Mouse (Mus musculus): ENCODE data around the gene Hist1h2bb. TPM values are rescaled to one million over a fixed set of nuclear protein-coding genes. Genes with fewer than 3 reads are reported as not detected.
A peak's percentile ranks its signal among the peaks of the same experiment; 100 is the strongest.
"Not testable (repeated sequence)": the region's sequence is repeated elsewhere in the genome, so short reads cannot be mapped to it uniquely, and the experiment has no call there.

Hist1h2bb gene
- polyA plus RNA-seq, 1 experiment from 2014 or later, result 2.9 TPM

GRCm38 (mm10) chr13:23768834-23769397, 22.4 kb downstream of the Hist1h2bb start:
- Histone ChIP-seq H3K4me1 (peaks cover 12% of the 10 kb centered on the region), H3K9me3 (no peaks in the 10 kb centered on the region), H3K4me3 (no peak overlapping the region), H3K27ac (no peak overlapping the region), H3K27me3 (ENCODE audit: insufficient read depth, poor library complexity, severe bottlenecking) (no peaks in the 10 kb centered on the region), H3K36me3 (no peaks in the 10 kb centered on the region)
- 47% methylated on average over 5 of the region's 5 CpGs for WGBS
- no peak for DNase-seq (ENCODE audit: low spot score)

DNA sequence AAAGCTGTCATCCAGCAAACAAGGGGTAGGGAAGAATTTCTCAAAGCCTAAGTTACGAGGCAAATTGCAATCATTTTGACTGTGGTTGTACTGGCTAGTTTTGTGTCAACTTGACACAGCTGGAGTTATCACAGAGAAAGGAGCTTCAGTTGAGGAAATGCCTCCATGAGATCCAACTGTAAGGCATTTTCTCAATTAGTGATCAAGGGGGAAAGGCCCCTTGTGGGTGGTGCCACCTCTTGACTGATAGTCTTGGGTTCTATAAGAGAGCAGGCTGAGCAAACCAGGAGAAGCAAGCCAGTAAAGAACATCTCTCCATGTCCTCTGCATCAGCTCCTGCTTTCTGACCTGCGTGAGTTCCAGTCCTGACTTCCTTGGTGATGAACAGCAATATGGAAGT, 23.1 kb downstream of the Hist1h2bb start, which contains the start of gene Trim38:
TSS of gene Trim38 (plus strand) at position 301 of the 400 bp plus-strand sequence.
- 85% methylated on average over 2 of the region's 2 CpGs for WGBS
- not testable (repeated sequence) for H3K4me3 ChIP-seq; H3K9me3 ChIP-seq; H3K36me3 ChIP-seq; H3K27me3 ChIP-seq (ENCODE audit: insufficient read depth, poor library complexity, severe bottlenecking); H3K27ac ChIP-seq; DNase-seq (ENCODE audit: low spot score); H3K4me1 ChIP-seq

DNA sequence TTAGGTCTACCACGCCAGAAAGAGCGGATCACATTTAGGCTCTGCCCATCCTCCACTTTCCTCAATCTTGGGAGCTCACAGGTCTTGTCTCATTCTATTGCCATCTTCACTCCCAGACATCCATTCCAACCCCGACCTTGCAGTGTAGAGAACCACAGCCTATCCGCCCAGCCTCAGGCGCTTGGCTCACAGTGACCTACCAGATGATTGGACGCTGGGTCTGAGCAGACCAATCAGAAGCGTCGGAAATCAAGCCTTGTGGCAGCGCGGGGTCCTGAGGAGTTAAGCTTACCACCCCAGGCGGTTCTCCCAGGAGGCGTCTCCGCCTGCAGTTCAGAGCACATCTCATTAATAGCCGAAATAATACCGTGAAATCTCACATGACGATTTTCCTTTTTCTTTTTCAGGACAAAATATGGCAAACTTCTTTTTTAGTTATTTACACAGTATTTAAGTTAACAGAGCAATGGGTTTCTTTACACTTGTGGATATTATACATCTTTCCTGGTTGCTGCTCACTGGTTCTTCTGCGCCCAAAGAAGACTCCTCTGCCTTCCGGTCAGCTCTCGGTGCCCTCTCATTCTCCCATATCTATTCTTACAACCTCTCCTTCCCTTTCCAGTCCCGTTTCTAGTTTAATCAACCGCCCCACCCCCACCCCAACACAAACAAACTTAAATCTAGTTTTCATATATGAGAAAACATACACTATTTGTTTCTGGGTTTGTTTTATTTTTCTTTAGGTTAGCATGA, 26.2 kb downstream of the Hist1h2bb start:
- 12% methylated on average over 21 of the region's 21 CpGs for WGBS
- peak; percentile 93 for DNase-seq (ENCODE audit: low spot score)
- H3K27ac ChIP-seq, result peak overlapping the region; percentile 67
- H3K4me1 ChIP-seq, result peaks cover 7% of the 10 kb centered on the region; the same call in 1 of the 2 replicates
- H3K36me3 ChIP-seq, result no peaks in the 10 kb centered on the region
- H3K4me3 ChIP-seq, result peak overlapping the region; percentile 47
- H3K27me3 ChIP-seq (ENCODE audit: insufficient read depth, poor library complexity, severe bottlenecking), result no peaks in the 10 kb centered on the region
- no peaks in the 10 kb centered on the region for H3K9me3 ChIP-seq

DNA sequence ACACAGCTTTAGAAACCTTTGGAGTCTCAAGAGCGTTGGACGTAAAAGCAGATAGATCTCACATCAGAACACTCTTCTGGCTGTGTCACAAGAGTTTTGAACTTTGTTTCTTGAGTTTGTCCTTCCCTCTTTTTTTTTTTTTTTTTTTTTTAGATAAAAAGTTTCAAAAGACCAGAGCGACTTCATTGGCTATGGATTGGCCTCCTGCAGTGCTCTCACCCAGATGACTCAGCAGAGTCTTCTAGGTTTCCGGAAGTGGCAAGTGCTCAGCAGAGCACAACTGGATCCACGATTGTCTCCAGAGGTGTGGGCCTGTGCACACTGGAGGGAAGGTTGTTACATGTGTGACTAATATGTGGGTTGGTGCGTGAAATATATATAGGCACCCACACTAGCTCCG, 31.8 kb downstream of the Hist1h2bb start:
- no peaks in the 10 kb centered on the region for H3K27me3 ChIP-seq (ENCODE audit: insufficient read depth, poor library complexity, severe bottlenecking)
- no peak for DNase-seq (ENCODE audit: low spot score)
- no peak overlapping the region for H3K4me3 ChIP-seq
- H3K27ac ChIP-seq, result no peak overlapping the region
- WGBS, result 91% methylated on average over 7 of the region's 7 CpGs
- H3K9me3 ChIP-seq, result no peaks in the 10 kb centered on the region
- no peaks in the 10 kb centered on the region for H3K36me3 ChIP-seq
- no peaks in the 10 kb centered on the region for H3K4me1 ChIP-seq

GRCm38 (mm10) chr13:23779025-23779424, 32.5 kb downstream of the Hist1h2bb start:
- DNase-seq (ENCODE audit: low spot score), result no peak
- WGBS, result 57% methylated on average over 4 of the region's 4 CpGs
- no peaks in the 10 kb centered on the region for H3K36me3 ChIP-seq
- H3K4me1 ChIP-seq, result no peaks in the 10 kb centered on the region
- H3K9me3 ChIP-seq, result no peaks in the 10 kb centered on the region
- H3K4me3 ChIP-seq, result no peak overlapping the region
- H3K27ac ChIP-seq, result no peak overlapping the region
- no peaks in the 10 kb centered on the region for H3K27me3 ChIP-seq (ENCODE audit: insufficient read depth, poor library complexity, severe bottlenecking)

DNA sequence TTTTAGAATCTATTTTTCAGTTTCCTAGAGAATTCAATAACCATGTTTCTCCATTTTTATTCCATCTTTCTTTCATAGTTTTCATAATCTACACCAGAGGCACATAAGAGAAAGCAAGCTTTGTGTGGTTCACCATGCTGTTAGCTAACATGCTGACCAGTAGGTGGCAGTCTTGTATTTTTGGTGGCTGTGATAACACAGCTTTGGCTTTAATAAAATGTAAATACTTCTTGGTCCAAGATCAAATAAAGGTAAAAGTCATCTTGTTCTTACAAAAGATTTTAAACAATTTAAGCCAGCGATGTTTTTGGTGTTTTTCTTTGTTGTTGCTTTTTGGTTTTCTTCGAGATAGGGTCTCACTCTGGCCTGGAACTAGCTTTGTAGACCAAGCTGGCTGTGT, 46.0 kb downstream of the Hist1h2bb start:
- no peaks in the 10 kb centered on the region for H3K4me1 ChIP-seq
- no peak for DNase-seq (ENCODE audit: low spot score)
- no peak overlapping the region for H3K4me3 ChIP-seq
- 36% methylated on average over 2 of the region's 2 CpGs for WGBS
- no peak overlapping the region for H3K27ac ChIP-seq
- H3K36me3 ChIP-seq, result no peaks in the 10 kb centered on the region
- no peaks in the 10 kb centered on the region for H3K9me3 ChIP-seq
- no peaks in the 10 kb centered on the region for H3K27me3 ChIP-seq (ENCODE audit: insufficient read depth, poor library complexity, severe bottlenecking)

Small RNA genes within 50 kb of the gene (microRNA-seq; reads per million reads assigned to microRNA genes)
- gene Gm44314, result not detected
- gene Gm44484, result not detected

Other genes with a start within 250 kb of the Hist1h2bb start
- 2.5 and 2.8 TPM in 2 replicates for gene Hist1h4h, start 215.7 kb upstream of the Hist1h2bb start, polyA plus RNA-seq (2016; fragmentation: Nextera tagmentation; extraction: Ambion mirVana)
- 1.7 and 4.9 TPM in 2 replicates for gene Hist1h2af, start 212.8 kb upstream of the Hist1h2bb start, polyA plus RNA-seq (2016; fragmentation: Nextera tagmentation; extraction: Ambion mirVana)
- 3.2 and 3.5 TPM in 2 replicates for gene Hist1h3g, start 211.3 kb upstream of the Hist1h2bb start, polyA plus RNA-seq (2016; fragmentation: Nextera tagmentation; extraction: Ambion mirVana)
- 0.22 and 0.73 TPM in 2 replicates for gene Hist1h2bh, start 203.3 kb upstream of the Hist1h2bb start, polyA plus RNA-seq (2016; fragmentation: Nextera tagmentation; extraction: Ambion mirVana)
- gene Hist1h3f, start 202.7 kb upstream of the Hist1h2bb start, polyA plus RNA-seq (2016; fragmentation: Nextera tagmentation; extraction: Ambion mirVana), result 0.31 and 0.99 TPM in 2 replicates
- 0.51 TPM in 1 of 2 replicates, not detected in the other for gene Hist1h4f, start 195.1 kb upstream of the Hist1h2bb start, polyA plus RNA-seq (2016; fragmentation: Nextera tagmentation; extraction: Ambion mirVana)
- 0.17 and 0.36 TPM in 2 replicates for gene Hist1h1d, start 193.5 kb upstream of the Hist1h2bb start, polyA plus RNA-seq (2016; fragmentation: Nextera tagmentation; extraction: Ambion mirVana)
- gene Hist1h3e, start 184.4 kb upstream of the Hist1h2bb start, polyA plus RNA-seq (2016; fragmentation: Nextera tagmentation; extraction: Ambion mirVana), result 3.0 and 3.5 TPM in 2 replicates
- 39.9 and 49.4 TPM in 2 replicates for gene Hist1h2ae, start 175.5 kb upstream of the Hist1h2bb start, polyA plus RNA-seq (2016; fragmentation: Nextera tagmentation; extraction: Ambion mirVana)
- gene Hist1h2bg, start 175.3 kb upstream of the Hist1h2bb start, polyA plus RNA-seq (2016; fragmentation: Nextera tagmentation; extraction: Ambion mirVana), result 2.8 and 4.8 TPM in 2 replicates
- 1.1 and 1.8 TPM in 2 replicates for gene Hist1h2bf, start 172.5 kb upstream of the Hist1h2bb start, polyA plus RNA-seq (2016; fragmentation: Nextera tagmentation; extraction: Ambion mirVana)
- 0.54 and 1.1 TPM in 2 replicates for gene Hist1h2ad, start 172.4 kb upstream of the Hist1h2bb start, polyA plus RNA-seq (2016; fragmentation: Nextera tagmentation; extraction: Ambion mirVana)
- 1.4 and 5.3 TPM in 2 replicates for gene Hist1h3d, start 171.0 kb upstream of the Hist1h2bb start, polyA plus RNA-seq (2016; fragmentation: Nextera tagmentation; extraction: Ambion mirVana)
- 41.9 and 60.3 TPM in 2 replicates for gene Hist1h4d, start 165.1 kb upstream of the Hist1h2bb start, polyA plus RNA-seq (2016; fragmentation: Nextera tagmentation; extraction: Ambion mirVana)
- gene Hist1h2be, start 125.6 kb upstream of the Hist1h2bb start, polyA plus RNA-seq (2016; fragmentation: Nextera tagmentation; extraction: Ambion mirVana), result 1.2 and 1.9 TPM in 2 replicates
- 9.5 and 11.1 TPM in 2 replicates for gene Hist1h1e, start 124.2 kb upstream of the Hist1h2bb start, polyA plus RNA-seq (2016; fragmentation: Nextera tagmentation; extraction: Ambion mirVana)
- gene Hist1h2ac, start 62.8 kb upstream of the Hist1h2bb start, polyA plus RNA-seq (2016; fragmentation: Nextera tagmentation; extraction: Ambion mirVana), result 0.63 and 0.84 TPM in 2 replicates
- 24.3 and 29.4 TPM in 2 replicates for gene Hist1h2bc, start 62.5 kb upstream of the Hist1h2bb start, polyA plus RNA-seq (2016; fragmentation: Nextera tagmentation; extraction: Ambion mirVana)
- 0.24 TPM in 1 of 2 replicates, not detected in the other for gene Hist1h1t, start 50.9 kb upstream of the Hist1h2bb start, polyA plus RNA-seq (2016; fragmentation: Nextera tagmentation; extraction: Ambion mirVana)
- 3.2 and 3.3 TPM in 2 replicates for gene Hist1h4c, start 48.3 kb upstream of the Hist1h2bb start, polyA plus RNA-seq (2016; fragmentation: Nextera tagmentation; extraction: Ambion mirVana)
- gene Hfe, start 35.9 kb upstream of the Hist1h2bb start, polyA plus RNA-seq (2016; fragmentation: Nextera tagmentation; extraction: Ambion mirVana), result 5.2 and 8.3 TPM in 2 replicates
- 17.2 TPM in 2 replicates for gene Hist1h1c, start 7.9 kb upstream of the Hist1h2bb start, polyA plus RNA-seq (2016; fragmentation: Nextera tagmentation; extraction: Ambion mirVana)
- 4.2 and 4.4 TPM in 2 replicates for gene Hist1h3c, start 1.1 kb upstream of the Hist1h2bb start, polyA plus RNA-seq (2016; fragmentation: Nextera tagmentation; extraction: Ambion mirVana)
- gene Hist1h2ab, start 4.4 kb downstream of the Hist1h2bb start, polyA plus RNA-seq (2016; fragmentation: Nextera tagmentation; extraction: Ambion mirVana), result 16.1 and 23.3 TPM in 2 replicates
- 2.6 and 3.2 TPM in 2 replicates for gene Hist1h3b, start 5.5 kb downstream of the Hist1h2bb start, polyA plus RNA-seq (2016; fragmentation: Nextera tagmentation; extraction: Ambion mirVana)
- gene Hist1h4b, start 10.3 kb downstream of the Hist1h2bb start, polyA plus RNA-seq (2016; fragmentation: Nextera tagmentation; extraction: Ambion mirVana), result 3.4 and 4.4 TPM in 2 replicates
- gene Hist1h4a, start 14.5 kb downstream of the Hist1h2bb start, polyA plus RNA-seq (2016; fragmentation: Nextera tagmentation; extraction: Ambion mirVana), result 0.28 TPM in 1 of 2 replicates, not detected in the other
- 2.0 and 3.2 TPM in 2 replicates for gene Hist1h3a, start 15.7 kb downstream of the Hist1h2bb start, polyA plus RNA-seq (2016; fragmentation: Nextera tagmentation; extraction: Ambion mirVana)
- 1.2 and 1.4 TPM in 2 replicates for gene Hist1h1a, start 16.9 kb downstream of the Hist1h2bb start, polyA plus RNA-seq (2016; fragmentation: Nextera tagmentation; extraction: Ambion mirVana)
- 0.14 TPM in 1 of 2 replicates, not detected in the other for gene Trim38, start 23.2 kb downstream of the Hist1h2bb start, polyA plus RNA-seq (2016; fragmentation: Nextera tagmentation; extraction: Ambion mirVana)
- gene Slc17a2, start 60.3 kb downstream of the Hist1h2bb start, polyA plus RNA-seq (2016; fragmentation: Nextera tagmentation; extraction: Ambion mirVana), result 0.09 TPM in 1 of 2 replicates, not detected in the other
- gene Slc17a3, start 92.7 kb downstream of the Hist1h2bb start, polyA plus RNA-seq (2016; fragmentation: Nextera tagmentation; extraction: Ambion mirVana), result not detected in 2 replicates
- gene Slc17a1, start 121.0 kb downstream of the Hist1h2bb start, polyA plus RNA-seq (2016; fragmentation: Nextera tagmentation; extraction: Ambion mirVana), result not detected in 2 replicates
- gene Slc17a4, start 168.3 kb downstream of the Hist1h2bb start, polyA plus RNA-seq (2016; fragmentation: Nextera tagmentation; extraction: Ambion mirVana), result 0.10 TPM in 1 of 2 replicates, not detected in the other
- gene Hist1h2ba, start 187.4 kb downstream of the Hist1h2bb start, polyA plus RNA-seq (2016; fragmentation: Nextera tagmentation; extraction: Ambion mirVana), result not detected in 2 replicates
- not detected in 2 replicates for gene Hist1h2aa, start 187.7 kb downstream of the Hist1h2bb start, polyA plus RNA-seq (2016; fragmentation: Nextera tagmentation; extraction: Ambion mirVana)
- gene Scgn, start 244.5 kb downstream of the Hist1h2bb start, polyA plus RNA-seq (2016; fragmentation: Nextera tagmentation; extraction: Ambion mirVana), result 0.13 and 0.23 TPM in 2 replicates